Mouse (Mus musculus) cerebellum, adult 2 months (tissue): Measurements from ENCODE around the gene Ndrg4.

ENCODE experiments used
- CTCF ChIP-seq: fragments of 200-500 bp; IDR thresholded peaks from 2 replicates; pipeline ENCODE4 v1.5.1; 2011; ENCODE audit warnings: low read depth, mild to moderate bottlenecking, control low read depth, low read length, moderate library complexity, borderline replicate concordance; ENCODE audit not compliant: insufficient read depth
- POLR2A ChIP-seq: fragments of 200-500 bp; IDR thresholded peaks from 2 replicates; pipeline ENCODE4 v1.6.1; 2011; ENCODE audit warnings: low read length, control low read depth, borderline replicate concordance; ENCODE audit not compliant: insufficient read depth

- TF ChIP-seq POLR2A: no peak
- TF ChIP-seq CTCF: no peak
Observed at GRCm38 (mm10) chr8:95714837-95715413, 38.1 kb downstream of the Ndrg4 start.
